Mouse (Mus musculus): ENCODE measurements around the gene Gkn3. TPM values are rescaled to one million over a fixed set of nuclear protein-coding genes. Genes with fewer than 3 reads are reported as not detected.

Gene Gkn3
- total RNA-seq, 2 experiments from 2014 or later, result 0.87 to 2.0 TPM

- DNase-seq, result no peak
- intact Hi-C loops (cut with DNase I), result no loop called here
Observed at GRCm38 (mm10) chr6:87373057-87373456, 15.7 kb downstream of the Gkn3 start, which contains the start of gene Gkn2. Gkn2 (plus strand) TSS chr6:87373357.

GRCm38 (mm10) chr6:87369223-87369622 lies 19.5 kb downstream of the Gkn3 start:
- no peak for DNase-seq
- intact Hi-C loops (cut with DNase I), result no loop called here

GRCm38 (mm10) chr6:87354441-87354840 lies 34.3 kb downstream of the Gkn3 start:
- intact Hi-C loops (cut with DNase I), result no loop called here
- no peak for DNase-seq

GRCm38 (mm10) chr6:87350829-87351228 lies 37.9 kb downstream of the Gkn3 start, which contains the start of gene Gkn1:
Gkn1 (minus strand) TSS chr6:87350942.
- no peak for DNase-seq
- intact Hi-C loops (cut with DNase I), result no loop called here

GRCm38 (mm10) chr6:87335935-87336295 lies 52.8 kb downstream of the Gkn3 start:
- intact Hi-C loops (cut with DNase I), result loop anchor here (1.0 to 10.0 kb wide), 3 partner anchors 50 to 235 kb away; no protein-coding TSS in a partner anchor
- no peak for DNase-seq

GRCm38 (mm10) chr6:87335091-87335934 lies 53.4 kb downstream of the Gkn3 start, which contains the start of gene Antxr1:
Antxr1 (minus strand) TSS chr6:87335821.
- intact Hi-C loops (cut with DNase I), result loop anchor here (1.0 to 10.0 kb wide), 2 partner anchors 51 to 81 kb away; no protein-coding TSS in a partner anchor
- DNase-seq, result peak; percentile 45

GRCm38 (mm10) chr6:87334361-87335090 lies 54.2 kb downstream of the Gkn3 start:
- DNase-seq, result peak; percentile 41
- intact Hi-C loops (cut with DNase I), result loop anchor here (1.0 to 10.0 kb wide), 2 partner anchors 52 to 80 kb away; no protein-coding TSS in a partner anchor

Other genes starting within 250 kb of the Gkn3 start
- gene Antxr1, start 53.1 kb downstream of the Gkn3 start, total RNA-seq (2021), result 10 to 100 TPM; 20.9 to 28.4 TPM
- gene Gkn1, start 38.0 kb downstream of the Gkn3 start, total RNA-seq (2021), result not detected
- not detected for gene Gkn2, start 15.6 kb downstream of the Gkn3 start, total RNA-seq (2021)
- gene Bmp10, start 40.1 kb upstream of the Gkn3 start, total RNA-seq (2021), result under 1 TPM in 1 of 2 experiments, not detected in 1; 0.12 TPM
- gene Arhgap25, start 144.3 kb upstream of the Gkn3 start, total RNA-seq (2021), result 1 to 10 TPM; 2.4 to 3.7 TPM
- 1 to 10 TPM in 1 of 2 experiments, under 1 TPM in 1; 0.94 to 1.0 TPM for gene Prokr1, start 201.8 kb upstream of the Gkn3 start, total RNA-seq (2021)